Mouse (Mus musculus): ENCODE results near the gene Psmf1.

GRCm38 (mm10) chr2:151756277-151757061 is 12.5 kb upstream of the Psmf1 start:
- TF ChIP-seq CTCF (IDR thresholded peaks at IDR 0.05; ENCODE audit: low read depth) (no peak), EP300 (optimal IDR thresholded peaks at IDR 0.05) (no peak)

Data from stomach, postnatal 0 days (tissue).